Comparison of ENCODE assay signal across 27 mouse cellular contexts in the genomic region with DNA sequence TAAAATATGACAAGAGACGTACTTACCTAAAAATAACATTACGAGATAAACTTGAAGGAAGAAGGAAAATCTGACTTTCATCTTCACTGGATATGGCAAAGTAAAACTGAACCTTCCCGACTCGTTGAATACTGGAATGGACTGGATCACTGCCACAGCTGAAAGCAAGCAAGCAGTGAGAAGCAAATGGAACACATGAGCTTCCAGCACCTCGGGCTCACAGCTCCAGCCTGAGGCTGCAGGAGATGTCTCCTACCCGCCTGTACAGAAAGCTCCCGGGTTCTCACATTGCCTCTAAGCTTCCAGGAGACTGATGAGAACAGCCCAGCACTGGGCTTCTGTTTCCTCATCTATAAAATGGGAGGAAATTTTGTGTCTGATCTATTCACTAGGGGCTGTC. TPM values are rescaled to one million over a fixed set of nuclear protein-coding genes. Genes with fewer than 3 reads are reported as not detected.
"Had no signal": no experiment of that assay in that cellular context is flagged by ENCODE, and none has a peak within 500 bp of the region (broad histone marks: within the 10 kb centered on the region; RNA-seq: fewer than 3 reads in every experiment).

No protein-coding gene starts in this region.

- H3K9me3 ChIP-seq: heart, embryonic 12.5 days; heart, embryonic 15.5 days; hindbrain, embryonic 13.5 days; hindbrain, embryonic 15.5 days; limb, embryonic 10.5 days; limb, embryonic 12.5 days; liver, embryonic 13.5 days; liver, embryonic 15.5 days had no signal

- H3K4me2 ChIP-seq: heart, embryonic 12.5 days; heart, embryonic 15.5 days; hindbrain, embryonic 13.5 days; hindbrain, embryonic 15.5 days; limb, embryonic 12.5 days; liver, embryonic 11.5 days; liver, embryonic 13.5 days; liver, embryonic 15.5 days had no signal

- ATAC-seq: hindbrain, postnatal 0 days; intestine, embryonic 16.5 days had no signal

- H3K27ac ChIP-seq: gastrocnemius, adult 2 months; heart, adult 2 months; heart, embryonic 15.5 days; hindbrain, embryonic 13.5 days; hindbrain, embryonic 15.5 days; hindbrain, postnatal 0 days; layer of hippocampus, adult 2 months; limb, embryonic 10.5 days; limb, embryonic 12.5 days; liver, embryonic 13.5 days; liver, embryonic 15.5 days had no signal

- H3K4me3 ChIP-seq: gastrocnemius, adult 2 months; heart, adult 2 months; heart, embryonic 12.5 days; heart, embryonic 15.5 days; hindbrain, embryonic 13.5 days; hindbrain, embryonic 15.5 days; layer of hippocampus, adult 2 months; limb, embryonic 10.5 days; limb, embryonic 12.5 days; liver, embryonic 13.5 days; liver, embryonic 15.5 days had no signal

- H3K27me3 ChIP-seq: heart, embryonic 12.5 days; heart, embryonic 15.5 days; hindbrain, embryonic 13.5 days; hindbrain, embryonic 15.5 days; limb, embryonic 12.5 days; liver, embryonic 13.5 days; liver, embryonic 15.5 days had no signal

- H3K4me1 ChIP-seq: hindbrain, embryonic 13.5 days; hindbrain, embryonic 15.5 days; limb, embryonic 10.5 days; limb, embryonic 12.5 days had no signal

- H3K9ac ChIP-seq: heart, embryonic 12.5 days; heart, embryonic 15.5 days; hindbrain, embryonic 13.5 days; hindbrain, embryonic 15.5 days; limb, embryonic 12.5 days; liver, embryonic 13.5 days; liver, embryonic 15.5 days had no signal

- DNase-seq: gastrocnemius, adult 2 months; gastrocnemius, postnatal 10 days; gastrocnemius, postnatal 36 days; heart, adult 2 months; heart, postnatal 14 days; heart, postnatal 36 days; kidney, adult 18-20 months; kidney, adult 8-10 months; kidney, postnatal 10 days; kidney, postnatal 25 days; kidney, postnatal 4 days; liver; liver, embryonic 13.5 days had no signal

RNA-seq across cellular contexts. Expression of gene Slc24a1, which starts 38.9 kb away (rescaled TPM):
- total RNA-seq: gastrocnemius, adult 2 months; gastrocnemius, postnatal 10 days; hematopoietic stem cell, adult 5-6 weeks had no signal
- polyA plus RNA-seq: kidney, embryonic 14.5 days; kidney, embryonic 16.5 days had no signal
